Mouse (Mus musculus) monocyte, adult 2 months (primary cell): ENCODE results near the gene Rhoa.
"Not testable (repeated sequence)": the region's sequence is repeated elsewhere in the genome, so short reads cannot be mapped to it uniquely, and the experiment has no call there.

Source experiments
- DNase-seq, 2 experiments: peaks; one replicate each; pipeline ENCODE4 v3.0.0; 2022; ENCODE audit warnings: low spot score in 2 of 2, low read depth in 1 of 2

Gene Rhoa

GRCm38 (mm10) chr9:108305629-108306520 lies at the start of gene Rhoa, which contains the start of gene Tcta:
Rhoa (plus strand) TSS chr9:108306129.
Tcta (minus strand) TSS chr9:108306160.
- DNase-seq, result peak; percentile 97 to 99

GRCm38 (mm10) chr9:108260526-108260925 lies 45.4 kb upstream of the Rhoa start:
- DNase-seq, result no peak

GRCm38 (mm10) chr9:108261865-108262264 lies 44.1 kb upstream of the Rhoa start:
- no peak for DNase-seq

- no peak for DNase-seq
Measured at GRCm38 (mm10) chr9:108262494-108263049, 43.4 kb upstream of the Rhoa start.

GRCm38 (mm10) chr9:108263131-108263681 lies 42.7 kb upstream of the Rhoa start:
- no peak for DNase-seq

GRCm38 (mm10) chr9:108263690-108264190 lies 42.2 kb upstream of the Rhoa start, which contains the start of gene Dag1:
Dag1 (minus strand) TSS chr9:108263958.
- peak; percentile 77 to 91 for DNase-seq

GRCm38 (mm10) chr9:108264191-108264921 lies 41.6 kb upstream of the Rhoa start:
- DNase-seq, result no peak

GRCm38 (mm10) chr9:108266261-108266935 lies 39.5 kb upstream of the Rhoa start:
- no peak for DNase-seq

- no peak for DNase-seq
Measured at GRCm38 (mm10) chr9:108267691-108268090, 38.2 kb upstream of the Rhoa start.

- DNase-seq, result not testable (repeated sequence)
Measured at GRCm38 (mm10) chr9:108268701-108269100, 37.2 kb upstream of the Rhoa start.

- DNase-seq, result no peak
Measured at GRCm38 (mm10) chr9:108271941-108272340, 34.0 kb upstream of the Rhoa start.

GRCm38 (mm10) chr9:108272691-108273090 lies 33.2 kb upstream of the Rhoa start:
- DNase-seq, result no peak

- DNase-seq, result no peak
Measured at GRCm38 (mm10) chr9:108273485-108273884, 32.4 kb upstream of the Rhoa start.

GRCm38 (mm10) chr9:108274476-108275330 lies 31.2 kb upstream of the Rhoa start:
- no peak for DNase-seq

GRCm38 (mm10) chr9:108275331-108275659 lies 30.6 kb upstream of the Rhoa start:
- no peak for DNase-seq

- DNase-seq, result no peak
Measured at GRCm38 (mm10) chr9:108278697-108279450, 27.1 kb upstream of the Rhoa start.

- DNase-seq, result no peak
Measured at GRCm38 (mm10) chr9:108280071-108280828, 25.7 kb upstream of the Rhoa start.

- peak in 1 of 2 experiments; percentile 39 for DNase-seq
Measured at GRCm38 (mm10) chr9:108284410-108284809, 21.5 kb upstream of the Rhoa start.
